Mouse (Mus musculus): Measurements from ENCODE around the gene Apol7e. TPM values are rescaled to one million over a fixed set of nuclear protein-coding genes. Genes with fewer than 3 reads are reported as not detected.
"Not testable (repeated sequence)": the region's sequence is repeated elsewhere in the genome, so short reads cannot be mapped to it uniquely, and the experiment has no call there.

Gene Apol7e
- polyA plus RNA-seq, 1 experiment from 2014 or later: not detected

DNA sequence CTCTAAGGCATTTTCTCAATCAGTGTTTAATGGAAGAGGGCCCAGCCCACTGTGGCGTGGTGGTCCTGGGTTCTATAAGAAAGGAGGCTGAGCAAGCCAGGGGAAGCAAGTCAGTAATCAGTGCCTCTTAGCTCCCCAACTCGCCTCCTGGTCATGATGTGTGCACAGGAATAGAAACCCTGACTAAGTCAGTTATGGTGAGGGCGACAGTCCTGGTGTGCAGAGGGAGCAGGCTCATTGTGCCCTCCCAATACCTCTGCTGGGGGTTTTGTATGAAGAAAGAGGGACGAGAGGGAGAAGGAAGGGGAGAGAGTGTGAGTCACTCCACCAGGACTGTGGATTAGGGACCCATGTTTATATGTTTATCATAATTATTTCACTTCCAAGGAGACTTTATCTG is 35.2 kb downstream of the Apol7e start:
- H3K27me3 ChIP-seq (ENCODE audit: insufficient read depth, low read length); H3K36me3 ChIP-seq (ENCODE audit: insufficient read depth, low read length); H3K9ac ChIP-seq (replicated peaks; ENCODE audit: low read length); H3K4me3 ChIP-seq (ENCODE audit: low read length); H3K9me3 ChIP-seq (ENCODE audit: low read length); H3K4me1 ChIP-seq (ENCODE audit: insufficient read depth, low read length); ATAC-seq (ENCODE audit: low FRiP score, low TSS enrichment); H3K27ac ChIP-seq (ENCODE audit: low read length); H3K4me2 ChIP-seq (replicated peaks; ENCODE audit: low read depth, low read length): not testable (repeated sequence)
- WGBS: 75% methylated on average over 4 of the region's 4 CpGs

DNA sequence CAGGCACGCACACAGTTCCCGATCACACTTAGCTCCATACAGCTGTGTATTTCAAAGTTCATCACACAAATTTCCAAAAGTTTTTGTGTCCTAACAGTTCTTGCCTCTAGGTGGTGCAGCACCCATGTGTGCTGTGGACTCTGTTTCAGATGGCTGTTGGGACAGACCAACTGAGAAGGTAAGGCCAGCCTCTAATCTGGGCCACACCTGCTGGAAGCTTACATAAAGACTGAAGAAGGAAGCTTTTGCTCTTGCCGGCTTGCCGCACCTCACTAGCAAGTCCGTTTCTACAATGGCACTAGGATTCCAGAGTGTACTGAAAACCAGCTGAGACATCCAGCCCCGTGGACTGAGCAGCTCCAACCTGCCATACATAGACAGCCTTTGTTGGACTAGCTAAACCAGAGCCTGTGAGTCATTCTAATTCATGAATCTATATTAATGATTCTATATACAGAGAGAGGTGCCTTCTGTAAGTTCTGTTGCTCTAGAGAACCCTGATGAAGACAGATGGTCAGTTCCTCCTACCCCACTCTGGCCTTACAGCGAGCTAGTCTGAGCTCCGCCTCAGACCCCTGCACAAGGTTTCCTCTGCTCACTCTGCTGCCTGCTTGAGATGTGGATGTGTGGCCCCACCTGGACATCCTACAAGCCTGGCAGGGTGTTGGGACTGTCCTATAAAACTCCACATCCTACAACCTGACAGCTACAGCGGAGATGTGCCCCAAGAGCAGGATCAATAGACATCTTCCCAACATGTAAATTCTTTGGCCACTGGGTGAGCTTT is 42.0 kb downstream of the Apol7e start:
- H3K9me3 ChIP-seq (ENCODE audit: low read length): no peaks in the 10 kb centered on the region
- H3K27me3 ChIP-seq (ENCODE audit: insufficient read depth, low read length): no peaks in the 10 kb centered on the region
- H3K9ac ChIP-seq (replicated peaks; ENCODE audit: low read length): no peak overlapping the region
- no peak overlapping the region for H3K4me3 ChIP-seq (ENCODE audit: low read length)
- H3K27ac ChIP-seq (ENCODE audit: low read length): no peak overlapping the region
- H3K4me1 ChIP-seq (ENCODE audit: insufficient read depth, low read length): no peaks in the 10 kb centered on the region
- H3K4me2 ChIP-seq (replicated peaks; ENCODE audit: low read depth, low read length): no peak overlapping the region
- no peak for ATAC-seq (ENCODE audit: low FRiP score, low TSS enrichment)
- WGBS: 73% methylated on average over 9 of the region's 9 CpGs
- H3K36me3 ChIP-seq (ENCODE audit: insufficient read depth, low read length): no peaks in the 10 kb centered on the region

DNA sequence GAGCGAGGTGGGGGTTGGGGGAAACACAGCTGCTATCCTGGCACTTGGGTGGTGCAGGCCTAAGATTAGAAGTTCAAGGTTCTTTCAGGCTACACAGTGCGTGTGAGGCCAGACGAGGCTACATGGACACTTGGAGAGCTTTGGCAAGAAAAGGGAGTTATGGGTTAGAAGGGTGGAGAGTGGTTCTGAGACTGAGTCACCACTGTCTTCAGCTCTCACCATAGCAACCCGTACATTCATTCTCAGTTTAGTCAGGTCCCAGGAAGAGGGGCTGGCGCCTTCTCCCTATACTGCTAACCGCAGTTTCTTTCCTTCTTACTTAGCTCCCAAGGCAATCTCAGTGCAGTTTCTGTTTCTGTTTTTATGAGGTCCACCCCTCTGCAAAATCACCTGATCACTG is 42.9 kb downstream of the Apol7e start:
- not testable (repeated sequence) for H3K36me3 ChIP-seq (ENCODE audit: insufficient read depth, low read length); ATAC-seq (ENCODE audit: low FRiP score, low TSS enrichment); H3K9ac ChIP-seq (replicated peaks; ENCODE audit: low read length); H3K4me3 ChIP-seq (ENCODE audit: low read length); H3K4me2 ChIP-seq (replicated peaks; ENCODE audit: low read depth, low read length); H3K27me3 ChIP-seq (ENCODE audit: insufficient read depth, low read length); H3K27ac ChIP-seq (ENCODE audit: low read length); H3K9me3 ChIP-seq (ENCODE audit: low read length); H3K4me1 ChIP-seq (ENCODE audit: insufficient read depth, low read length)
- 87% methylated on average over 6 of the region's 6 CpGs for WGBS

DNA sequence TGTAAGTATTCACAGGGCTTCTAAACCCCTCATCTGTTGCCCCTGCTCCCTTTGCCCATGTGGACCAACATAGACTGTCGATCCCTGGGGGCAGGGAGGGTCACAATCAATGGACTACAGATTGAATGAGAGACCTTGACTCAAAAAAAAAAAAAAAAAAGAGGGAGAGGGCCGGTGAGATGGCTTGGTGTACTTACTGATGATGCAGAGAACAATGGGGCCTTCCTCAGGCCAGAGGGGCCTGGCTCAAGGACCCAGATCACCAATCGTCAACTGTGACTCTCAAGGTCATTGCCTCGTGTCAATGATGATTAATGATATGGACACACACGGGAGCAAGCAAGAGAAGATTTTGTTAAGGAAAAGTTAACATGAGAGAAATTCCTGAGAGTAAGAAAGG is 46.0 kb downstream of the Apol7e start:
- Histone ChIP-seq H3K4me3 (ENCODE audit: low read length) (no peak overlapping the region), H3K27ac (ENCODE audit: low read length) (no peak overlapping the region), H3K9ac (replicated peaks; ENCODE audit: low read length) (no peak overlapping the region), H3K4me1 (ENCODE audit: insufficient read depth, low read length) (no peaks in the 10 kb centered on the region), H3K36me3 (ENCODE audit: insufficient read depth, low read length) (no peaks in the 10 kb centered on the region), H3K27me3 (ENCODE audit: insufficient read depth, low read length) (no peaks in the 10 kb centered on the region), H3K9me3 (ENCODE audit: low read length) (0 out of 2 replicates have a peak, but pooled peaks cover 4% of the 10 kb centered on the region), H3K4me2 (replicated peaks; ENCODE audit: low read depth, low read length) (no peak overlapping the region)
- ATAC-seq (ENCODE audit: low FRiP score, low TSS enrichment): no peak
- WGBS: 24% methylated on average over 5 of the region's 5 CpGs

DNA sequence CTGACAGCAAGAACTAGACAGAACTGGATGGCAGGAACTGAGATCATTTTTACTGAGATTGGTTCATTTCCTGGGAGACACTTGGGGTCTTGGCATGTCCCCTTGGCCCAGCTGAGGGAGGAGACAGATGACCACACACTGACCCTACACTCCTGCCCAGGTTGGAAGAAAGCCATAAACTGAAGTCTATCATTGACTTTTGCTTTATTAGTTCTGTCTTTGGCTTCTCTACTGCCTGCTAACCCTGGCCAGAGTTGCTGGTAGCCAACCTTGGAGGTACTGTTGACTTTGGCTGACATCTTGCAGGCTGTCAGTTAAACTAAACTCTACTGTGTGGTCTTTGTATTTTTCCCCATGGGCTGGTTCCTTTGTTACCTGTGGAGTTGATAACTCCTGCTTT is 46.4 kb downstream of the Apol7e start:
- Histone ChIP-seq H3K9me3 (ENCODE audit: low read length) (0 out of 2 replicates have a peak, but pooled peaks cover 4% of the 10 kb centered on the region), H3K27me3 (ENCODE audit: insufficient read depth, low read length) (no peaks in the 10 kb centered on the region), H3K4me1 (ENCODE audit: insufficient read depth, low read length) (no peaks in the 10 kb centered on the region), H3K27ac (ENCODE audit: low read length) (no peak overlapping the region), H3K4me2 (replicated peaks; ENCODE audit: low read depth, low read length) (no peak overlapping the region), H3K4me3 (ENCODE audit: low read length) (no peak overlapping the region), H3K36me3 (ENCODE audit: insufficient read depth, low read length) (no peaks in the 10 kb centered on the region), H3K9ac (replicated peaks; ENCODE audit: low read length) (no peak overlapping the region)
- ATAC-seq (ENCODE audit: low FRiP score, low TSS enrichment): no peak

DNA sequence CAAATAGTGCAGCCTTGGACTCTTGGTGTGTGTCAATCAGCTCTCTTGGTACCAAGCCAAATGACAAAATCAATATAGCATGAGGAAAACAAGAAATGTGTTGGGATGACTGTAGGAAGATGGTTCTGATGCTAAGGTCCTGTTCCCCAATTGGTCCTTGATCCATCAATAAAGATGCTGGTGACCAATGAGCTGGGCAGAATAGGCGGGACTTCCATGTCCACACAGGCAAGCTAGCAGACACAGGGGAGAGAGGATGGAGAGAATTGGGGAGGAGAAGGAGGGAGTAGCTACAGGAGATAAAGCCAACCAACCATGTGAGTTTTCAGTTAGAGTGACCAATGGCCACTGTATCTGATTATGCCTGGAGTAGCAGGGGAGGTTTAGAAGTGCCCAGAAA is 47.7 kb downstream of the Apol7e start:
- Histone ChIP-seq H3K4me3 (ENCODE audit: low read length) (no peak overlapping the region), H3K27ac (ENCODE audit: low read length) (no peak overlapping the region), H3K9me3 (ENCODE audit: low read length) (0 out of 2 replicates have a peak, but pooled peaks cover 4% of the 10 kb centered on the region), H3K4me2 (replicated peaks; ENCODE audit: low read depth, low read length) (no peak overlapping the region), H3K36me3 (ENCODE audit: insufficient read depth, low read length) (no peaks in the 10 kb centered on the region), H3K27me3 (ENCODE audit: insufficient read depth, low read length) (no peaks in the 10 kb centered on the region), H3K9ac (replicated peaks; ENCODE audit: low read length) (no peak overlapping the region), H3K4me1 (ENCODE audit: insufficient read depth, low read length) (no peaks in the 10 kb centered on the region)
- WGBS: 81% methylated on average over 1 of the region's 1 CpGs
- no peak for ATAC-seq (ENCODE audit: low FRiP score, low TSS enrichment)

DNA sequence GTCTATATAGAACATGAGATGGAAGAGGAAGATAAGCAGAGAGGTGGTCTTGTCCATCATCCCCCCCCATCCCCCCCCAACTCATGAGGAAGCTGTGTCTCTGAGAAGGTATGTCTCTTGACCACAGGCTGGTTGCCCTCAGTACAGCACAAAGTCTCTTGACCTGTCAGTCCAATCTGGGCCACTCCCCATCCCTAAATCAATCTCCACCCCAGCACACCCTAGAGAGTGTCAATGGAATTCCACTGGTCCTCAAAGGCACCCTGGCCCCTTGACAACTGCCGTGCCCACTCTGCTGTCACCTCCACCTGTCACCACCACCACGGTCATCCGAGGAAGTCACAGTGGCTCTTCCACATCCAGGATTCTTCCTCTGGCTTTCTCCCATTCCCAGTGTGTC is 49.8 kb downstream of the Apol7e start:
- ATAC-seq (ENCODE audit: low FRiP score, low TSS enrichment): no peak
- WGBS: 77% methylated on average over 3 of the region's 3 CpGs

DNA sequence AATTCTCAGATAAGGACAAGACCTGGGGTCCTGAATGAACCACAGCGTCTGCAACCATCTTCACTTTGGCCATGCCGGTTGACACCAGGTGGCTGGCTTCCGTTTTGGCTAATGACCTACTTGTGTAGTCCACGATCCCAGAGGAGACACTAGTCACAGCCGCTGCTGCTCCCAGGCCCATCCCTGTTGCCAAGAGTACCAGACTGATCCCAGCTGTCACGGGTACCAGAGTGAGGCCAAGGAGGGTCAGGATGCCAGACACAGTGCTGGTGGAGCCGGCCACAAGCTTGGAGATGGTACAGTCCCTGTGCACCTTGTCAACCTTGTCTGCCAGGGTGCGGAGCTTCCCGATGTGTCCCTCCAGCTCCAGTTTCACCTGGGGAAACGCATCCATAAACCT is 51.1 kb downstream of the Apol7e start:
- Histone ChIP-seq H3K9me3 (ENCODE audit: low read length) (0 out of 2 replicates have a peak, but pooled peaks cover 4% of the 10 kb centered on the region), H3K9ac (replicated peaks; ENCODE audit: low read length) (no peak overlapping the region), H3K4me2 (replicated peaks; ENCODE audit: low read depth, low read length) (no peak overlapping the region), H3K27me3 (ENCODE audit: insufficient read depth, low read length) (no peaks in the 10 kb centered on the region), H3K4me3 (ENCODE audit: low read length) (no peak overlapping the region), H3K36me3 (ENCODE audit: insufficient read depth, low read length) (no peaks in the 10 kb centered on the region), H3K27ac (ENCODE audit: low read length) (no peak overlapping the region), H3K4me1 (ENCODE audit: insufficient read depth, low read length) (no peaks in the 10 kb centered on the region)
- ATAC-seq (ENCODE audit: low FRiP score, low TSS enrichment): no peak
- WGBS: 90% methylated on average over 10 of the region's 10 CpGs

More for the DNA sequence above, 49.8 kb downstream of the Apol7e start:
- Histone ChIP-seq H3K9me3 (ENCODE audit: low read length) (0 out of 2 replicates have a peak, but pooled peaks cover 4% of the 10 kb centered on the region), H3K27ac (ENCODE audit: low read length) (no peak overlapping the region), H3K27me3 (ENCODE audit: insufficient read depth, low read length) (no peaks in the 10 kb centered on the region), H3K4me3 (ENCODE audit: low read length) (no peak overlapping the region), H3K36me3 (ENCODE audit: insufficient read depth, low read length) (no peaks in the 10 kb centered on the region), H3K4me2 (replicated peaks; ENCODE audit: low read depth, low read length) (no peak overlapping the region), H3K9ac (replicated peaks; ENCODE audit: low read length) (no peak overlapping the region), H3K4me1 (ENCODE audit: insufficient read depth, low read length) (no peaks in the 10 kb centered on the region)

DNA sequence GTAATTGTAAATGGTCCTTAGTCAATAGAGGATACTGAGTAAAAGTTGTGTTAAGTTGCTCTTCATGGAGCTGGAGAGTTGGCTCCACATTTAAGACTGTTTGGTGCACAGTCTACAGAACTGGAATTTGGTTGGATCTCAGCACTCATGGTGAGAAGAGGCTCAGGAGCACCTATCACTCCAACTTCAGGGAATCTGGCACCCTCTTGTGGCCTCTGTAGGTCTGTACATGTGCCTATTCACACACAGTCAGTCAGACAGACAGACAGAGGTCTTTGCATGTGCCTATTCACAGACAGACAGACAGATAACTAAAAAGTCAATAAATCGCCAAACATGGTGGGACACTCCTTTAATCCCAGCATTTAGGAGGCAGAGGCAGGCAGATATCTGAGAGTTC is 51.8 kb downstream of the Apol7e start:
- Histone ChIP-seq H3K27ac (ENCODE audit: low read length) (no peak overlapping the region), H3K4me2 (replicated peaks; ENCODE audit: low read depth, low read length) (no peak overlapping the region), H3K27me3 (ENCODE audit: insufficient read depth, low read length) (no peaks in the 10 kb centered on the region), H3K36me3 (ENCODE audit: insufficient read depth, low read length) (no peaks in the 10 kb centered on the region), H3K4me3 (ENCODE audit: low read length) (no peak overlapping the region), H3K9ac (replicated peaks; ENCODE audit: low read length) (no peak overlapping the region), H3K9me3 (ENCODE audit: low read length) (0 out of 2 replicates have a peak, but pooled peaks cover 4% of the 10 kb centered on the region), H3K4me1 (ENCODE audit: insufficient read depth, low read length) (no peaks in the 10 kb centered on the region)
- 39% methylated on average over 1 of the region's 1 CpGs for WGBS
- no peak for ATAC-seq (ENCODE audit: low FRiP score, low TSS enrichment)

DNA sequence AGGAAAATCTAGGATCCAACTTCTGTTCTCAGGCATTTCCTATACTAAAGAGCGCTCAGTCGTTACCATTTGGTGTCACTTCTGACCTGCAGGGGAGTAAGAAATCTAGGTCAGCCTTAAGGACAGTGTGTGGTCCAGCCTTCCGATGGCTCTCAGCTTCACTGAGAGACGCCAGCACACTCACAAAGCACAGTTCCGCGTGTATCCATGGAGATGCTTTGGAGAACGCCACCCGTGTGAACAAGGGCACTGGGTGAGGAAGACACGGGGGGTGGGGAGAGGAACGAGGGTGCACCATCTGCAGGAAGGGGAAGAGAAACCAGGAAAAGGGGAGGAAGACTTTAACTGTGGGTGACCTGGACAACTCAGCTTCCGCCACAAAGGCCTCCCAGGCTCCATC is 53.8 kb downstream of the Apol7e start:
- H3K9me3 ChIP-seq (ENCODE audit: low read length): 0 out of 2 replicates have a peak, but pooled peaks cover 4% of the 10 kb centered on the region
- WGBS: 46% methylated on average over 11 of the region's 11 CpGs
- no peak overlapping the region for H3K27ac ChIP-seq (ENCODE audit: low read length)
- H3K4me3 ChIP-seq (ENCODE audit: low read length): no peak overlapping the region
- H3K36me3 ChIP-seq (ENCODE audit: insufficient read depth, low read length): no peaks in the 10 kb centered on the region
- no peak for ATAC-seq (ENCODE audit: low FRiP score, low TSS enrichment)
- no peak overlapping the region for H3K4me2 ChIP-seq (replicated peaks; ENCODE audit: low read depth, low read length)
- H3K4me1 ChIP-seq (ENCODE audit: insufficient read depth, low read length): no peaks in the 10 kb centered on the region
- no peak overlapping the region for H3K9ac ChIP-seq (replicated peaks; ENCODE audit: low read length)
- no peaks in the 10 kb centered on the region for H3K27me3 ChIP-seq (ENCODE audit: insufficient read depth, low read length)
